Mouse (Mus musculus) CD4-positive, CD25-positive, alpha-beta regulatory T cell, adult 4 months (primary cell): ENCODE measurements around the gene Hspb7. TPM values are rescaled to one million over a fixed set of nuclear protein-coding genes. Genes with fewer than 3 reads are reported as not detected.

Source experiments
- ATAC-seq: one replicate; pipeline ENCODE4 v1.8.0; 2017
- polyA plus RNA-seq, 2 experiments: library from polyadenylated mRNA; unstranded; fragments of 100-300 nt; shearing (Covaris generic); gene quantifications; one replicate each; pipeline ENCODE4 v1.2.1; 2017

The Hspb7 gene
- polyA plus RNA-seq, 2 experiments from 2014 or later, result not detected

DNA sequence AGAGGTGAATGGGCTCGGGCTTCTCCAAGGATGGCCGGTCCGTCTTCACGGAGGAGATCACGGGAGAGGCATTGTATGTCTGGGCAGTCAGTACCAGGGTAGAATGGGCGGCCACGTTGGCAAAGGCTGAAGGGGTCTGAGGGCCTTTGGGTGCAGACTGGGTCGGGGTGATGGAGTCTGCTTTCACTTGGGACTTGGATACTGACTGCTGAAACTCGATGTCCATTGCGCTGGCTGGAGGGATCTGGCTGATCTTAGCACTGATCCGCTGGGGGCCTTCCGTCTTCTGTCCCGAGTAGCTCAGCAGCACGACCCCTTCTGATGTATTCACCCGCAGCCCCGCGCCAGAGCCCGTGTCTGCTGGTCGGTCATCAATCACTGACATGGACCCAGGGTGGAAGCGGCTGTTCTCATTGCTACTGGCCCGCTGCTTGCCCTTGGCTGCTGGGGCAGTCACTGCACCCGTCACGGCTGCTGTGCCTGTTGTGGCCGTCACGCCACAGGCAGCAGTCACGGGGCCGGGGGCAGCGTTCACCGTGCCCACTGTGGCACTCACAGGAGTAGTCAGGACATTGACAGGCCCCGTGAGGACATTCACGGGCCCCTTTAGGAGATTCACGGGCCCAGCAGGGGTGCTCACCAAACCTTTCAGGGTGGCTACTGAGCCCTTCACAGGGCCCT, 52.2 kb downstream of the Hspb7 start:
- no peak for ATAC-seq

DNA sequence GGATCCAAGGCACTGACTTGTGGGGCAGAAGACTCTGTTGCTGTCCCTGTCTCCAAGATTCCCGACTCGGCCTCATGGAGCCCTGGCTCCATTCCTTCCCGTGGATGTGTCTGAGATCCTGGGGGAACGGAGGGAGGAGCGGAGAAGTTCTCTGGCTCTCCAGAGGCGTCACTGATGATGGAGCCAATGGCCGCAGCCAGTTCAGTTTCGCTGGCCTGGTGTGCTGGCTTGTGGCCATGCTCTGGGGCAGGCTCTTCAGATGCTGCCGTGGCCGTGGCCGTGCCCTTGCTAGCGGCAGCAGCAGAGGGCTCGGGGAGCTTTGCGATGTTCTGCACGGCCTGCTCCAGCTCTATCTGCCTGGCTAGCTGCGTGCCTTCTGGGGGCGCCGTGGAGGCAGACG, 53.9 kb downstream of the Hspb7 start:
- ATAC-seq, result no peak

Other genes with a start within 250 kb of the Hspb7 start
- 1 to 10 TPM; 3.0 to 4.7 TPM for gene Rsg1, start 206.8 kb upstream of the Hspb7 start, polyA plus RNA-seq
- gene Arhgef19, start 181.3 kb upstream of the Hspb7 start, polyA plus RNA-seq, result not detected
- under 1 TPM in 1 of 2 experiments, not detected in 1; 0.34 TPM for gene Epha2, start 119.5 kb upstream of the Hspb7 start, polyA plus RNA-seq
- gene Fam131c, start 52.6 kb upstream of the Hspb7 start, polyA plus RNA-seq, result not detected
- not detected for gene Clcnka, start 22.1 kb upstream of the Hspb7 start, polyA plus RNA-seq
- not detected for gene Clcnkb, start 4.8 kb upstream of the Hspb7 start, polyA plus RNA-seq
- not detected for gene Srarp, start 15.3 kb downstream of the Hspb7 start, polyA plus RNA-seq
- 10 to 100 TPM; 14.2 to 21.5 TPM for gene Zbtb17, start 23.9 kb downstream of the Hspb7 start, polyA plus RNA-seq
- 10 to 100 TPM; 12.1 to 18.5 TPM for gene Spen, start 117.8 kb downstream of the Hspb7 start, polyA plus RNA-seq
- gene Fblim1, start 185.3 kb downstream of the Hspb7 start, polyA plus RNA-seq, result under 1 TPM in 1 of 2 experiments, not detected in 1; 0.13 TPM
- not detected for gene Tmem82, start 197.9 kb downstream of the Hspb7 start, polyA plus RNA-seq
- not detected for gene Slc25a34, start 203.0 kb downstream of the Hspb7 start, polyA plus RNA-seq
- 1 to 10 TPM; 2.1 to 3.4 TPM for gene Plekhm2, start 244.1 kb downstream of the Hspb7 start, polyA plus RNA-seq